Mouse (Mus musculus): ENCODE results near the gene Ppbp. TPM values are rescaled to one million over a fixed set of nuclear protein-coding genes. Genes with fewer than 3 reads are reported as not detected.

The Ppbp gene
- polyA plus RNA-seq, 1 experiment, result 0.06 TPM

GRCm38 (mm10) chr5:90758020-90758605, 10.2 kb upstream of the Ppbp start:
- H3K4me3 ChIP-seq (ENCODE audit: insufficient read depth, poor library complexity, severe bottlenecking), result no peak overlapping the region
- no peak for TF ChIP-seq CEBPB (IDR thresholded peaks at IDR 0.05; ENCODE audit: low read depth)
- no peak for TF ChIP-seq FOSL1 (IDR thresholded peaks at IDR 0.05; ENCODE audit: insufficient read depth, low read length, poor library complexity, severe bottlenecking)
- no peak for TF ChIP-seq CTCF (IDR thresholded peaks at IDR 0.05; ENCODE audit: control insufficient read depth, insufficient read depth, insufficient read length)
- no peak for TF ChIP-seq MAX (IDR thresholded peaks at IDR 0.05)
- no peaks in the 10 kb centered on the region for H3K36me3 ChIP-seq (ENCODE audit: control insufficient read depth, insufficient read depth)

DNA sequence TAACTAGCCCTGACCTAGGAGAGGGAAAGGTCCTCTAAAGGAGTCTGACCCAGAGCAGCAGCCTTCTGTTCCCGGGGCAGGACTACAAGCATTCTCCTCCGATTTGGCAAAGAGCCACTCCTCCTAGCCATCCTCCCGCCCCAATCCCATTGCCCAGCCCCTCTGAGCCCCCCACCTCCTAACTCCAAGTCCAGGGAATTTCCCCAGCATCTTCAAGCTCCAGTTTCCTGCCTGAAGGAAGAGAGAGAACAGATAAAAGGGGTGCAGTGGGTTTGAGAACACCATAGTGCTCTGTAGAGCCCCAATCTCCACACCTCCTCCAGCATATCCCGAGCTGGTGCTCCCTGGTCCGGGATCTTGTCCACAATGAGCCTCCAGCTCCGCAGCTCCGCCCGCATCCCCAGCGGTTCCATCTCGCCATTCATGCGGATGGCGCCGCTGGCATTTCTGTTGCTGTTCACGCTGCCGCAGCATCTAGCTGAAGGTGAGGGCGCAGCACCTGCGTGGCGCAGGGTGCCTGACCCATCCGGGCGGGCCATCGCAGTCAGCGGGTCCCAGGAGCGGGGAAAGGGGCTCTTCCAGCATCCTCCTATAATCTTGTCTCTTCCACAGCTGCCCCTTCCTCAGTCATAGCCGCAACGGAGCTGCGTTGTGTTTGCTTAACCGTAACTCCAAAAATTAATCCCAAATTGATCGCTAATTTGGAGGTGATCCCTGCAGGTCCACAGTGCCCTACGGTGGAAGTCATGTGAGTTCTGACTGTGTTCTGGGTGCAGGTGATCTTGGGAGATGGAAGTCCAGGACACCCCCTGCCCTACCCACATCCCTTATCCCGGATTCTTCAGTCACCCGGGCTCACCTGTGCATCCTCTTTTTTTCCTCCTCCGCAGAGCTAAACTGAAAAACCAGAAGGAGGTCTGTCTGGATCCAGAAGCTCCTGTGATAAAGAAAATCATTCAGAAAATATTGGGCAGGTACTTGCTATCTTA, 8.9 kb upstream of the Ppbp start, which contains the start of gene Cxcl5:
Gene Cxcl5 (plus strand): TSS at position 284 of the 989 bp plus-strand sequence.
- Histone ChIP-seq H3K27me3 (ENCODE audit: control insufficient read depth, insufficient read depth, insufficient read length) (no peaks in the 10 kb centered on the region), H3K36me3 (ENCODE audit: control insufficient read depth, insufficient read depth) (no peaks in the 10 kb centered on the region), H3K4me3 (ENCODE audit: insufficient read depth, poor library complexity, severe bottlenecking) (peak within 1 kb of the TSS; percentile 27), H3K79me3 (ENCODE audit: low read depth) (no peaks in the 10 kb centered on the region), H3K79me2 (ENCODE audit: control insufficient read depth, insufficient read depth) (no peaks in the 10 kb centered on the region), H3ac (ENCODE audit: control insufficient read depth, insufficient read length, low read depth) (no peak within 1 kb of the TSS)
- TF ChIP-seq CEBPB (IDR thresholded peaks at IDR 0.05; ENCODE audit: low read depth) (no peak), MAX (IDR thresholded peaks at IDR 0.05) (no peak), MYOG (IDR thresholded peaks at IDR 0.05; ENCODE audit: control insufficient read depth, extremely low read depth, insufficient read length) (no peak), CTCF (IDR thresholded peaks at IDR 0.05; ENCODE audit: control insufficient read depth, insufficient read depth, insufficient read length) (no peak), USF1 (IDR thresholded peaks at IDR 0.05; ENCODE audit: low read depth) (no peak), FOSL1 (IDR thresholded peaks at IDR 0.05; ENCODE audit: insufficient read depth, low read length, poor library complexity, severe bottlenecking) (no peak), MYOD1 (IDR thresholded peaks at IDR 0.05; ENCODE audit: control insufficient read depth, insufficient read length, low read depth) (no peak)

More at GRCm38 (mm10) chr5:90758020-90758605, 10.2 kb upstream of the Ppbp start:
- H3ac ChIP-seq (ENCODE audit: control insufficient read depth, insufficient read length, low read depth), result no peak overlapping the region
- no peaks in the 10 kb centered on the region for H3K79me3 ChIP-seq (ENCODE audit: low read depth)
- no peaks in the 10 kb centered on the region for H3K79me2 ChIP-seq (ENCODE audit: control insufficient read depth, insufficient read depth)
- H3K27me3 ChIP-seq (ENCODE audit: control insufficient read depth, insufficient read depth, insufficient read length), result no peaks in the 10 kb centered on the region

DNA sequence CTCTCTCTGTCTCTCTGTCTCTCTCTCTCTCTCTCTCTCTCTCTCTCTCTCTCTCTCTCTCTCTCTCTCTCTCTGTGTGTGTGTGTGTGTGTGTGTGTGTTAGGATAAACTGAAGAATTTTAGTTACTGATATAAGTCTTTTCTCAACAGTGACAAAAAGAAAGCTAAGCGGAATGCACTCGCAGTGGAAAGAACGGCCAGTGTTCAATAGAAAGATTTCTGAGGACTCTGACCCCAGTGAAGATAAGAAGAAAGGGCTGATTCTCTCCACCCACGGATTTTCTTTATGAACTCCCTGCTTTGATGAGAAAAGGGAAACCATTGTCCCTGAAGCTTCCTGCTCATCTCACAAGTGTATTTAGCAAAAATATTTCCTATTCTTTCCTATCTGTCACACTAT, 8.0 kb upstream of the Ppbp start:
- H3K79me2 ChIP-seq (ENCODE audit: control insufficient read depth, insufficient read depth), result no peaks in the 10 kb centered on the region
- H3K4me3 ChIP-seq (ENCODE audit: insufficient read depth, poor library complexity, severe bottlenecking), result no peak overlapping the region
- H3ac ChIP-seq (ENCODE audit: control insufficient read depth, insufficient read length, low read depth), result no peak overlapping the region
- no peaks in the 10 kb centered on the region for H3K79me3 ChIP-seq (ENCODE audit: low read depth)
- TF ChIP-seq USF1 (IDR thresholded peaks at IDR 0.05; ENCODE audit: low read depth), result no peak
- TF ChIP-seq CEBPB (IDR thresholded peaks at IDR 0.05; ENCODE audit: low read depth), result no peak
- no peak for TF ChIP-seq MYOD1 (IDR thresholded peaks at IDR 0.05; ENCODE audit: control insufficient read depth, insufficient read length, low read depth)
- no peak for TF ChIP-seq CTCF (IDR thresholded peaks at IDR 0.05; ENCODE audit: control insufficient read depth, insufficient read depth, insufficient read length)
- TF ChIP-seq MAX (IDR thresholded peaks at IDR 0.05), result no peak
- TF ChIP-seq FOSL1 (IDR thresholded peaks at IDR 0.05; ENCODE audit: insufficient read depth, low read length, poor library complexity, severe bottlenecking), result no peak
- TF ChIP-seq MYOG (IDR thresholded peaks at IDR 0.05; ENCODE audit: control insufficient read depth, extremely low read depth, insufficient read length), result no peak
- no peaks in the 10 kb centered on the region for H3K27me3 ChIP-seq (ENCODE audit: control insufficient read depth, insufficient read depth, insufficient read length)
- H3K36me3 ChIP-seq (ENCODE audit: control insufficient read depth, insufficient read depth), result no peaks in the 10 kb centered on the region

GRCm38 (mm10) chr5:90760844-90761243, 7.5 kb upstream of the Ppbp start:
- Histone ChIP-seq H3K27me3 (ENCODE audit: control insufficient read depth, insufficient read depth, insufficient read length) (no peaks in the 10 kb centered on the region), H3ac (ENCODE audit: control insufficient read depth, insufficient read length, low read depth) (no peak overlapping the region), H3K36me3 (ENCODE audit: control insufficient read depth, insufficient read depth) (no peaks in the 10 kb centered on the region), H3K79me2 (ENCODE audit: control insufficient read depth, insufficient read depth) (no peaks in the 10 kb centered on the region), H3K79me3 (ENCODE audit: low read depth) (no peaks in the 10 kb centered on the region), H3K4me3 (ENCODE audit: insufficient read depth, poor library complexity, severe bottlenecking) (no peak overlapping the region)
- no peak for TF ChIP-seq FOSL1 (IDR thresholded peaks at IDR 0.05; ENCODE audit: insufficient read depth, low read length, poor library complexity, severe bottlenecking)
- TF ChIP-seq USF1 (IDR thresholded peaks at IDR 0.05; ENCODE audit: low read depth), result no peak
- no peak for TF ChIP-seq MAX (IDR thresholded peaks at IDR 0.05)
- no peak for TF ChIP-seq MYOG (IDR thresholded peaks at IDR 0.05; ENCODE audit: control insufficient read depth, extremely low read depth, insufficient read length)
- TF ChIP-seq MYOD1 (IDR thresholded peaks at IDR 0.05; ENCODE audit: control insufficient read depth, insufficient read length, low read depth), result no peak
- TF ChIP-seq CEBPB (IDR thresholded peaks at IDR 0.05; ENCODE audit: low read depth), result no peak
- no peak for TF ChIP-seq CTCF (IDR thresholded peaks at IDR 0.05; ENCODE audit: control insufficient read depth, insufficient read depth, insufficient read length)

DNA sequence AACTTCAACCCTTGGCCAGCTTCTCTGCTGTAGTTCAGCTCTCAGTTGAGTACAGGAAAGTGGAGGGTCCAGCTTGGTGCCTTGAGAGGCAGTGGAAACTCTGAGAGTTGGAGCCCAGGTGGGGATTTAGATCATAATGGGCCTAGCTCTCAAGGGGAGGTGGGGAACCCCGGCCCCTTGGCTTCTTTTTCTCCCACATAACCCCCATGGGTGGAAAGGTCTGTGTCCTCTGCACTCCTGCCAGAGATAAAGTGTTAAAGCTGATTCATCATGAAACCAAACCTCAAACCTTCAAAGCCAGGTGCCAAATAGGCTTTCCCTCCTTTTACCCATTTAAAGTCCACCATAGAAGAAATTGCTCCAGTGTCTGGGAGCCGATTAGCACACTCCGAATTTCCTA, 6.5 kb upstream of the Ppbp start:
- no peak for TF ChIP-seq CEBPB (IDR thresholded peaks at IDR 0.05; ENCODE audit: low read depth)
- no peak for TF ChIP-seq MYOG (IDR thresholded peaks at IDR 0.05; ENCODE audit: control insufficient read depth, extremely low read depth, insufficient read length)
- no peaks in the 10 kb centered on the region for H3K36me3 ChIP-seq (ENCODE audit: control insufficient read depth, insufficient read depth)
- no peaks in the 10 kb centered on the region for H3K79me3 ChIP-seq (ENCODE audit: low read depth)
- H3ac ChIP-seq (ENCODE audit: control insufficient read depth, insufficient read length, low read depth), result no peak overlapping the region
- no peaks in the 10 kb centered on the region for H3K27me3 ChIP-seq (ENCODE audit: control insufficient read depth, insufficient read depth, insufficient read length)
- H3K79me2 ChIP-seq (ENCODE audit: control insufficient read depth, insufficient read depth), result no peaks in the 10 kb centered on the region
- no peak overlapping the region for H3K4me3 ChIP-seq (ENCODE audit: insufficient read depth, poor library complexity, severe bottlenecking)

Measured in C2C12 (cell line).